Mouse (Mus musculus) fibroblast of lung, adult 2 months (primary cell): Measurements from ENCODE around the gene Gfra1.

ENCODE experiments used
- DNase-seq: peaks from one replicate; pipeline ENCODE4 v3.0.0-alpha.2; 2011; ENCODE audit warnings: low read depth

Gene Gfra1

DNA sequence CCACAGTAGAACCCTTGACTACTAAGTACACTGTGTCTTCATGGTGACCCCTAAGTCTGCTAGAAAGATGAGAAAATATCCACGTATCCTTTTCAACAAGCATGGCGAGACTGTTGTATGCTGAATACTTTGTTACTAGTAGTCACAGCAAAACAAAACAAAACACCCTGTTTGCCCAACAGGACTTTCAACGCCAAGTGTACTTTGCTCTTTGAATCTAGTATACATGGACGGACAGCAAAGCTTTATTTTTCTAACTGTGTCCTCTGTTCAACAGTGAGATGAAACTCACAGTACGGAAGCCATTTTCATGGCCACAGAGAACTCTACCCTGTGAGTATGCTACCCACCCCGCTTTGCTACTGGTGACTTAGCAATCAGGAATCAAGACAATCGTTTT, 62.6 kb downstream of the Gfra1 start:
- DNase-seq = no peak

DNA sequence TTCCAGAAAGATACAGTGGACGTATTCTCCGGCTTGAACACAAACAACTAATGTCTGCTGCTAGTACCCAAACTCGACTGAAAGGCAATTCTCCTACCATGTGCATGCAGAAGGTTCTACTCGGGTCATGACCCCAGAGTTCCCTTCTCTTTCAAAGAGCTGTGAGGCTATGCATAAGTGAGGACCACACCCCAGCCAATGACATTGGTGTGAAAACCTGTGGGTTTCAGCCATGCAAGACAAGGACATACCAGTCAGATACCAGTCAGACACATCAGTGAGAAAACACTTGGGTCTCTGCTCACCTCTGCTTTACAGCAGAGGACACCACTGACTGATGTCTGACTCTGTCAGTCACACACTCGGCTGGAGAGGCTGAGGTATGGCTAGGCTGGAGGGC, 63.9 kb downstream of the Gfra1 start:
- DNase-seq = no peak

DNA sequence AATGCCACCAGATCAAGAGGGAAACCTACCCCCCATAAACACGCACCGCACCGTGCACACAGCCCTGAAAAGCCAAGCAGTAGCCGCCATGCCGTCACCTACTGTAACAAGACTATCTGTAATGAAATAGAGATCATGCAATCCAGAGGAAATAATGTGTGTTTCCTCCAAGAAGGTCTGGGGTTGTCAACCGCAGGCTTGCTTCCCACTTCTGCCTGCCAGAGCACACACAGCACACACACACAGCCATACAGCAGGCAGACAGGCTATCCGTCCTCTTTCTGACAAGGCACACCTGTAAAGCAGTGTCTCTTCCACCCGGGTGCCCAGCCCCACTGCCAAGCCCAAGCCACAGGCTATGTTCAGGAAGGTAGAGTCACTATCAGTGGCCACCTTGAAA, 66.2 kb downstream of the Gfra1 start:
- DNase-seq = no peak

DNA sequence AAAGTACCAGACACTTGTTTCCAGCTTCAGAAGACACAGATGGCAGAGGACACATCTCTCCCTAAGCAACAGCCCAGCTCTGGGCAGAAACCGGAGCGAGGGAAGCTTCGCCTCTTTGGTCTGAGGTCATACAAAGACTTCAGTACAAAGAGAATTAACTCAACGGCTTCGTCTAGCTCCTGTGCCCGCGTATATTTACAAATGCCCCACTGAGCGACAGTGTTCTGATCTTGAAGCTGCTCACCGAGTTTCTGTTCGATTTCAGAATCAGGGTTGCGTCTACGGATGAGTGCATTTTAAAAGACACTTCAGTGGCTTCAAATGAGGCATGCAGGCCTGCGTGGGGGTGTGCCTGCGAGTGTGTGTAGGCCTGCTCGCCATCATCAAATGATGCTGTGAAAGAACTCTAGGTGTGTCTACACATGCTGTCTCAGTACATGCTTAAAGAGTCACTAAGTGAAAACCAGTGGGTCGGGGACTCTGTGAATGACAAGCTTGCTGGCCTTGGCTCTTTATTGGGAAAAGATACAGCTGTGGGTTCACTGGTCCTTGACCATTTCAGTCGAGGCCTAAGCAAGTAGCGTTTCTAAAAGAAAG, 66.8 kb downstream of the Gfra1 start:
- DNase-seq = no peak

DNA sequence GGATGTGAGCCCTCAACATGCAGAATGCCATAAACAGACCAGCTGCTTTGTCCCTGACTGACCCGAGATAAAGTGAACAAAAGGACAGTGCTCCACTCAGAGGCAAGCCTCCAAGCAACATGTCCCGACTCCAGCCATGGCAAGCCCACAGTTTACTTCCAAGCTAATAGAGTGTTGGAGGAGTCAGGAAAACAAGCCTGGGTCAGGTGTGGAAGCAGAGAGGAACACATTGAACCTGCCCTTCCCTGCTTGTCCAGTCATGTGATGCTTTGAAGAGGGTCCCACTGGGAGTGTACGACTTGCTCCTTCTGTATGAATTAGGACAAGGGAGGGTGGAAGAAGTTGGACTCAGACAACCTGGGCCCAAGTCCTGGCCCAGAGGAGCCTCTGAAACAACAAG, 72.4 kb downstream of the Gfra1 start:
- DNase-seq = no peak

DNA sequence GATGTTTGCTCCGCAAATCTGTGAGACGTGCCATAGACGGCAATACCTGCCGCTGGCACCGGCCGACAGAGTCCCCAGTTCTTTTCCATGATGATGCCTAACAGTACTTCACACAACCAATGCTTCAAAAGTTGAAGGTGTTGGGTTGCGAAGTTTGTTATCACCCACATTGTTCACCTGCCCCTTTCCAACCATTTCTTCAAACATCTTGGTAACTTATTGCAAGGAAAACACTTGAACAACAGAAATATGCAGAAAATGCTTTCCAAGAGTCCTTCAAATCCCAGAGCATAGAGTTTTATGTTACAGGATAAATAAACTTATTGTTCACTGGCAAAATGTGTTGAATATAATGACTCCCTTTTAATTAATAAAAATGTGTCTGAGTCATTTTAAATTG, 73.2 kb downstream of the Gfra1 start:
- no peak for DNase-seq

DNA sequence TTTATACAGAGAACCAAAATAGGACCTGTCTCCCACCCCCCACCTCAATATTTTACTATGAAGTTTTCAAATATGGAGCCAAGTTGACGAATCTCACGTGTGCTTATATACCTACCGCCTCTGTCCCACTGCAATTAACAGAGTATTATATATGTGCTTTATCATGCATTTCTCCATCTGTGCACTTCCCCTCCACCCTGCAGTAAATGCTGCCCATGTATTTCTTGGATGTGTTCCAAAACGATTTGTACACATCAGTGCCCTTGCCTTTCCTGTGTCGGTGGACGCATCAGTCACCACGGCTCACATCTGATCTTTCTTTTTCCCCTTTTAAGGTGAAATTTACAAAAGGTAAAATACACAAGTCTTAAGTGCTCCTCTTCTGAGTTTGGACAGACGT, 77.7 kb downstream of the Gfra1 start:
- no peak for DNase-seq

DNA sequence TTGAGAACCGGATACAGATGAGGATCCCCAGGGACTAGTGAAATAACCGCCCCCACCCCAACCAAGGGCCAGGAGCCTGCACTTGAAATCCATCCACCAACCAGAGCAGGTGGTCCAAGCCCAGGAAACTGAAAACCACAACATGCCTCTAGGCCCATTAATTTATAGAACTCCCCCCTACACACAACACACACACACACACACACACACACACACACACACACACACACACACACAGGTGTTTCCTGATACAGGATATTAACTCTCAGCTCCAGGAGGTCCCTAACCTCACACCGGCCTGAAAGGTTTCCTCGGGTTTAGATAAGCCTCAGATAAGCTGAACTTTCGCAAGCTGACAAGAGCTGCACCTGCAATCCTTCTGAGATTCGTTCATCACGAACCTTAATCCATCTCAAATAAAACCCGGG, 79.0 kb downstream of the Gfra1 start:
- DNase-seq = no peak

DNA sequence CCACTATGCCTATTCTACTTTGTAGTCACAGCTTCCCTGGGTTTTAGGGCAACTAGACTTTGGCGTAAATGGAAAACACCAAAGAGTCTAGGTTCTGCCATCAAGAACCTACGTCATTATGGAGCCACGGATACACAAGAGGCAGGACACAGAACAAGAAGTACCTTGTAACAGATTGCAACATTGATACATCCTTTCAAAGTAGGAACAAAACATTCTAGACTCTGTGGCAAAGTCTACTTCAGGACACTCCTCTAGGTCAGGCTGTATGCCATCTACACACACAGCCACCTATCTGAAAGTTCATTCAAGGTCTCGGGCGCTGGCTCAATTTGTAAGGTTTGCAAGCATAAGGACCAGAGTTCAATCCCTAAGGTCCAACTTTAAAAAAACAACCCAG, 81.1 kb downstream of the Gfra1 start:
- no peak for DNase-seq

DNA sequence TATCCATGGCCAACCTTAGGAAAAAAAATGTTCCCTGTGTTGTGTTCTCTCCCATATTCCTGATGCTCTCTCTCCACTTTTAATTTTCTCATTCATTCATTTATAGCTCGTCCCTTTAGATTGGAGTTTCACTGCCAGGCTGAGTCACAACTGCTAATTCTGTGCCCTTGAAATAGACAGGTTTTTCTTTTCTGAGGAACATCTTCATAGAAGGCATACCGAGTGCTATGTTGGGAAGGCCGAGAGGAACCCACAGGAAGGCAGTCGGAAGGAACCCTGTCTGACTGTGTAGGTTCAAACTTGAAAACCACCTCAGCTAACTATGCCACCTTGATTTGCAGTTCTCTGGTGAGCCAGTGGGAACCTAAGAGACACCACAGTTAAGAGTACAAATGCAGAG, 81.6 kb downstream of the Gfra1 start:
- no peak for DNase-seq

DNA sequence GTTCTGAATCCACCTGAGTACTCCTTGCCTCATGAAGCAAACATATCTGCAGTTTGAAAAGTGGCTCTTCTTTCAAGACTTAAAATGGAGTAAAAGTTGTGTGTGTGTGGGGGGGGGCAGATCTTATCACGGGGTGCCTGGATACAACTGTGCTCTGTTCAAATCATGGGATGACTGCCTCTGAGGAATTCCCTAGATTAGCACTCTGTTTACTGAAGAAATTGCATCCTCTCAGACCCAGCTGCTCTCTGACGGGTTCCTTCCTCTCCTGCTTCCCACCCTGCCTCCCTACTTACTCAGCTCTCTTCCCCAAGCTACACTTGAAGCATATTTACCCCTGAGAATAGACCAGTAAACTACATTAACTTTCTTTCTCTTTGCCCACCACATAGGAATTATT, 87.2 kb downstream of the Gfra1 start:
- DNase-seq = no peak

DNA sequence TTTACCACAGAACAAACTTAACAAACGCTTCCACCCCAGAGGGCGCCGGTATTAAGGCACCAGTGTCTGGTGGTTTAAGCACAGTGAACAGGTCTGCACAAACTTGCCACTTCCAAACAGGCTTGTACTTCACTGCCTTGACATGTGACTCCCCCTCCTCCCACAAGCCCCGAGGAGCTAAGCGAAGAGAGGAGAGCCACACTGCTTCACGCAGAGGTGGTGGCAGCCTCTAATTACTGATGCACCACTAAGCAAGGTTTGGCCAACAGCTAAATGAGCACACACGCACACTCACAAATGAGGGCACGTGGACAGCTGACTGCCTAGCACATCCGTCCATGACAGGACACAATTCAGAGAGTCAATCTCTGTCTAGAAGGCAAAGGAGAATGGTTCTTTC, 91.0 kb downstream of the Gfra1 start:
- no peak for DNase-seq

DNA sequence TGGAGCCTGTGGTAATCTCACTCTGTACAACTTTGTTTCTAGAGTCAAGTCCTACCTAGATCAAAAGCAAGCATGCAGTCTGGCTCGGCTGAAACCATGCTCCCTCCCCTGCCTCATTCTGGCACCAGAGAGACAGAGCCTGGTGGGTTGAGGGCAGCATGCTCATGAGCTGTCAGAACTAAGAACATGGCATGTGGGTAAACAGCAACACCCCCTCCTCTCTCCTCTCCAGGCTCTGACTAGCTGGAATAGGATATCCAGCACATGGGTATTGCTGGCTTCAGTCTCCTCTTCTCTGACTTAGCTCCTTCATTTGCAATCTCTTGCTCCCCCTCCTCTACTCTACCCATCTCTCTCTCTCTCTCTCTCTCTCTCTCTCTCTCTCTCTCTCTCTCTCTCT, 94.7 kb downstream of the Gfra1 start:
- no peak for DNase-seq

DNA sequence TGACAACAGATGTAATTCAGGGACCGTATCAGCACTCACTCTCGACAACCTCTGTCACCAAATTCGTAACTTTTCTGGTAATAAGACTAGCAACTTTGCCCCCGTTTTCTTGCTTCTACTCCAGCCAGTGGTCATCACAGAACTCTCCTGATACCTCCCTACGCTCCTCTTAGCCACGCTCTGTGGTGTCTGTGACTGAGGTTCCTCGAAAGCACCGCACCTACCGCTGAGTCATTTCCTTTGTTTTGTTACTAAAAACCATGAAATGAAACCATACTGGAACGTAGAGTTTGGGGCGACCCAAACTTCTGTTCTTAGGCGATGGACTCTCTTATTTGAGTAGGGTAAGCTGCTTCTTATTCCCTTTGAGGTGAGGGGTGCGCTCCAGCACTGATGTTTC, 97.6 kb downstream of the Gfra1 start:
- DNase-seq = no peak

DNA sequence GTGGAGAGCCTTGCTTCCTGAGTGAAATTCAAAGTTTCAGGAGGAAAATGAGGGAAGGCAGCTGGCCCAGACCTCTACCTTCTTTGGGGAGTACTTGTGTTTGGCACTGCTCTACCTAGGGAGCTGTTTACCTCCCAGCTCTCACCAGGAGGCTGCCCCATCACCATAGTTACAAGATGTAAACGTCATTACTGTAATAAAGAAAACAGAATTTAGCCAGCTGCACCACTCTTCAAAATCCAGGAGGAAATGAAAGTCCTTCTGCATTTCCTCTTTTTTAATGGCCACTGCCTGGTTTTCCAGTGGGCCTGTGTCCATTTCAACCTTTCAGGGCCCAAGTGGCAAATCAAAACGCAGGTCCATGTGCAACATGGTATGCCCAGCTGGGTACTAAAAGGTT, 101.8 kb downstream of the Gfra1 start:
- no peak for DNase-seq

DNA sequence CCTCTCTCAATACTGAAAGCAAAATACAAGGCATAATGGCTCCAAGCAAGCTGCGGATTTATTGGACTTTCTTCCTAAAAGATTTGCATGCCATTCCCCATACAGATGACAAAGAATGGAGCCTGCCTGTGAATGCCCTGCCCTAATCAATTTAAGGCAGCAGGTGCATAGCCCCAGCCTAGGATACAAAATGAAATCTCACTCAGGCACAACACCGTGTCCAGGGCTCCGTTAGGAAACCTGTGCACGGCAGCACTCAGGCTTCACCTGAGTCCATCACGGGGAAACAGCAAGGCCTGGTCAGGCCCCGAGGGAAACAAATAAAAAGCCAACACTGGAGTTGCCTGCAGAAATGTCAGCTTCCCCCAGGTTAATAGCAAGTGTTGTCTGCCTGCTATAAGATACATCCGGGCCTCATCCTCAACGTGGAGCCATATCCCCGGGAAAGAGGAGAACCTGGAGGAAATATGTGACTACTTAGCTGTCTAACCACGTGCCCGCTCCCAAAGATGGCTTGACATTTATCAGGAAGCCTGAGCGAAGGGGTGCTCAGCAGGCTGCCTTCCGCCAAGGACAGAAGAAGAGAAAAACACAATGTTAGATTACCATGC, 102.3 kb downstream of the Gfra1 start:
- DNase-seq = no peak

DNA sequence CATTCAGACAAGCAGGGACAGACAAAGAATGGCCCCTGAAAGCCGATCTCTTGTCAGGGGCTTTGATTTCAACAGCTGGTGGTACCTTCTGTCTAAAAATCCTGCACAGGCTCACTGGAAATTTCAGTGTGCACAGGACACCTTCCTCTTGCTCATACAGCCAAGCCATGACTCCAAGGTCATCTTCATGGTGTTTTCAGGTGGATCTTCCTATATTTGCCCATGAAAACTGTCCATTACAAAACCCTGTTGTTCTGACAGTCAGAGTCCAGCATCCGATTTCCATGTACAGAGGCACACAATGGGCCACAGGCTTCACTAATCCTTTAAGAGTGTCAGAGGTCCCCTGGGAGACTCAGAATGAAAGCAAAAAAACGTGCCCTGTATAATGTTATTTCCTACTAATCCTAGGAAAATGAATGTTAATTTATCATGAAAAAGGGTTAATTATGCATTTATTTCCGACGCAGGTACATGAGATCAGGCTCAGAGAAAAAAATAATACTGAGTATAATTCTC, 105.8 kb downstream of the Gfra1 start:
- no peak for DNase-seq

DNA sequence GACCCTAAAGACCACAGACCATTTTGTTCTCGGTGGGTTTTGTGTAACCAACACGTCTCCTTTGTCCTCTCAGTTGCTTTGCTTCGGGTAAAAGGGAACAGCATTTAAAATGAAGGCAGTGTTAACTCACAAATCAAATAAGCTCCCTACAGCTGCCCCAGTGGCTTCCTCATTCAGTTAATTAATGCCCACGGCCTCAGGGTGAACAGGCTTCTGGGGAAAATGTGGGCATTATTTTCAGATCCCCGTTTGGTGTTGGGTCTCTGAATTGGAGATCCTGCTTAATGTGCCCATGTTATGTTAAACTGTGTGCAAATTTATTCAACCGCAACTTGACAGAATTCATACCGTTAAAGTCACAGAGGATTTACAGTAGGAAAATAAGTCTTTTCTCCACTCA, 110.6 kb downstream of the Gfra1 start:
- no peak for DNase-seq

DNA sequence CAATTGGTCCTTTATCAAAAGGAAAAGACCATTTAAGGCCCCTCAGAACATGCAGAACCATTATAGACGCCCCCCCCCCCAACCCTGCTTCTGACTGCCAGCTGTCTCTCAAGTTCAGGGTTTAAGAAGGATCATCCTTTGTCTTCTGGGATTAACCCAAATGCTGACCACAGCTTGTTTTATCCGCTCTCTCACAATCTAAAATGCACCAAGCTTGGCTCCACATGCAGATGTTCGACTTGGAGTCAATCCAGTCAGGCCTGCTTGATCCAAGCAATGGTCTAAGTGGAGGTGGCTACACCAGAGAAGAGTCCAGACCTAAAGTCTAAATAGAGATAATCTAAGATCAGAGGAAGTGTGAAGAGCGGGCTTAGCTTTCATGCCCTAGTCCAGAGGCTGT, 114.4 kb downstream of the Gfra1 start:
- DNase-seq = no peak

DNA sequence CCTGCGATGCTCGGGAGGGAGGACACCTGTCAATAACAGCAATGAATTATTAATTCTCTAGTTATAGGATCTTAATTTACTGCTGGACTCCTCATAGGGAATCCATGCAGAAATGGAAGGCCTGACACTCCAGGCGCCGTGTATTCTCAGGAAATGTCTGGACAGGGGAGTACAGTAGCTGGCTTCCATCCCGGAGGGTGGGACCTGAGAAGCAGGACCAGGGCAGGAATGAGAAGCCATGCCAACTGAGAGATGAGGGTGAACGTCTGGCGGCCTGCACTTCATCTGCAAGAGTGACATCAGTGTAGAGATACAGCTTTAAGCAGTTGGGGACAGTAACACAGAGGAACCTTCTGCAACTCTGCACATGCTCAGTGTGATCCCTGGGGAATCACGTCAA, 115.5 kb downstream of the Gfra1 start:
- no peak for DNase-seq

DNA sequence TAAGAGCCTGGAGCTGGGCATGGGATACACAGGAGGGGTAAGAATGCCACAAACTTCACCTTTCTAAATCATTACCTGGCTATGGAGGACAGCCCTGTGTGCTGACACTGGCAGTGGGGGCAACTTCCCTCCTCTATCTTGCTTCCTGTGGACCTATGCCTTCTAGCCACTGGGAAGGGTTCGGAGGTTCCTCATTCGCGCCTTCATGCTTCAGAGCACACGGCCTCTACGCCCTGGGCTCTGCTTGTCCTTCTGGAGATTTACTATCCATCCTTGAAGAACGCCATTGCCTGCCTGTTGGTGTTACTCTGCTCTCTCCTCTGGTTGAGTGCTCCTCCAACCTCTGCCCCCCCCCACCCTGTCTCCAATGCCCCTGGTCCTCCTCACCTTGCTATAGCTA, 118.9 kb downstream of the Gfra1 start:
- DNase-seq = no peak

DNA sequence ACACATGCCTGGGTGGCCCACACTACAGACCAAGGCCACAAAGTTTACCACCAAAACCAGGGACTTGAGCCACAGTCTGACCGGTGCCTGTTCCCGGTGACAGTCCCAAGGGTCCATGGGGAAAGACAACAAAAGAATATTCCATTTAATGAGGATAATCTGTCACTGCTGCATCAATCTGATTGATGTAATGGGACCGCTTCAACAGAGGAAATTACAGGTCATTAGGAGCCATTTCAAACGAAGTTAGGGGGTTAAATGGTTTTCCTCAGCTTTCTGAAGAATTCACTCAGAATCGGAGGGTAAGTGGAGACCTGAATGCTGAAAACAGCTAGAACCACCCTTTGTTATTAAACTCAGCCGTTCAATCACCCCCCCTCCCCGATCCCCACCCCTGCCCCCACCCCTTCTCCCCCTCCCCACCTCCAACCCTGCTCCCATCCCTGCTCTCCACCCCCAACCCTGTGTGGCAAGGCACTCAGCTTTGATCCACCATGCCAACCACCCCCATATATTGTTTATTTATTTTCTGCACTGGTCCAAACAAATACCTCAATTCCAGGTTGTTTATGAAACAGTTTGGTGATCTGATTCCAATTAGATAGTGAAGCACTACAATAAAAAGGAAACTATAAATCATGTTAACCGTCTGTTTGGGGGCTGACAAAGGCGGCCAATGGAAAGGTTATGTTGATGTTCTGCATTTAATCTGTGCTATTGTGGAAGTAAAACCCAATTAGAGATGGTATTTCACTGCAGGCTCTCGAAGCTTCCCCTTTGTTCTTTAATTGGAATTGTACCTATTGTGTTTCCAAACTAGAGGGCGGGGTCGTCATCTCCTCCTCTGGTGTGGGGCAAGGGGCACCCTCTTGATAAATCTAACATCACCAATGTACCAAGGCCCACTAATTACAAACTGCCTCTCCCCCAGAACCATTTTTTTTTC, 119.9 kb downstream of the Gfra1 start:
- no peak for DNase-seq

DNA sequence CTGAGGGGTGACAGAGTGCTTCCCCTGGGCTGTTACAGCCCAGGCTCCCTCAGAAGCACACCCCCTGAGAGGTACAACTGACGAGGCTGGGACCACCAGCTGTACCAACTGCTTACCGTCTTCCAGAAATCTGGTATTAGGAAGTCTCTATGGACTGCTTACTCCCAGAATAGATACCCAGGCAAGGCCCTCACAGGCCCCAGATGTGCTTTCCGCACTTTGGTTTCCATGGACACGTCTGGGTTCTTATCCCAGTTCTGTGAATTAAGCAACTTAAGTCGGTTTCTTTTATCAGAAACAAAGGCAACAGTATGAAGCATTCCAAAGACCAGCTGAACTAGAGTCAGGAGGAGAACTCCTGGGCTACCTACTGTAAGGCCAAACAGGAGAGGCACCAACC, 126.4 kb downstream of the Gfra1 start:
- no peak for DNase-seq
